Mouse (Mus musculus) kidney, adult 2 months (tissue): ENCODE data around the gene Mllt1.
"Not testable (repeated sequence)": the region's sequence is repeated elsewhere in the genome, so short reads cannot be mapped to it uniquely, and the experiment has no call there.

ENCODE experiments used
- CTCF ChIP-seq: fragments of 200-500 bp; conservative IDR thresholded peaks from 2 replicates; pipeline ENCODE4 v1.5.1; 2011; ENCODE audit warnings: low read depth, mild to moderate bottlenecking, control low read depth, low read length, moderate library complexity, mixed read lengths; ENCODE audit not compliant: insufficient read depth, insufficient read length
- POLR2A ChIP-seq: fragments of 200-500 bp; IDR thresholded peaks from one replicate; pipeline ENCODE4 v1.6.1; 2011; ENCODE audit warnings: low read depth, low read length, control low read depth

- not testable (repeated sequence) for TF ChIP-seq CTCF, POLR2A
Measured at GRCm38 (mm10) chr17:56909764-56910163, 25.5 kb downstream of the Mllt1 start.
